Mouse (Mus musculus) right cerebral cortex, adult 2 months (tissue): ENCODE data around the gene Galnt4.

Experiments used
- DNase-seq, 2 experiments: peaks; one replicate each; pipeline ENCODE4 v3.0.0; 2021 to 2022; ENCODE audit warnings: low spot score in 2 of 2

Galnt4 gene

DNA sequence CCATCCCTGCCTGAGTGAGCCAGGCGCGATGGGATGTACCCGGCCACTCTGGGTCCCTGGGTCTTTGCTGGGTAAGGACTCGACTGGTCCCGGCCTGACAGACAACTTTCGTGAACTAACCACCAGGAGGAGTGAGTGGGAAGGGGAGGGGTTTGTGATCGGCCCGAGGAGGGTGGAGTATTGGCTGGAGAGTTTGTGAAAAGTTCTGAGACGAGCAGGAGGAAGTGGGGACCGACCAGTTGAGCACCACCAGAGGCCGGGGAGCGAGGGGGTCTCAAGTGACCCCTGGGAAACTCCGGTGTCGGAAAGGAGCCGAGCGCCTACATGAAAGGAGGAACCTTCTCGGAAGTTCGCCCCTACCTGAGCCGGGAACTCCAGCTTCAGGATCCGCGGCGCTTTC is at the start of gene Galnt4:
Gene Galnt4, plus strand, starts transcription at position 196 of the 400 bp plus-strand sequence.
- peak; percentile 49 to 56 for DNase-seq

GRCm38 (mm10) chr10:99060588-99060987 is 47.4 kb upstream of the Galnt4 start:
- no peak for DNase-seq

- DNase-seq = no peak
These were observed 46.5 kb upstream of the Galnt4 start for GRCm38 (mm10) chr10:99061418-99061817.

DNA sequence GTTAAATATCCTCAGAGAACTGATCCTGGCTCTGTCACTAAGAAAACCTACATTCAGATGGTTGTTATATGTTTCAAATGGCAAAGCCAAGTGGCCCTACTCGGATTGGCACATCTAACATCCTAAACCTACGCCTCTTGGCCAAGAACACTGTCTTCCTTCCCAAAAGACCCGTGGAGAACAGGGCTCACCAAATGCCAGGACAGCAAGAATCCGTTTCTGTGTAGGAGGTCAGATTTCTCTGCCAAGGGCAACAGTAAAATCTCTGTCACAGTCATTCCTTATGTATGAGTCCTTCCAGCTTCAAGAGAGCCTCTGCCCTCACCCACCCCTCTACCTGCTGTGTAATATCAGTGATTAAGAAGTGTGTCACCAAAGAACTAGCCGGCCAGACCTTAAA is 45.4 kb upstream of the Galnt4 start:
- DNase-seq = no peak

DNA sequence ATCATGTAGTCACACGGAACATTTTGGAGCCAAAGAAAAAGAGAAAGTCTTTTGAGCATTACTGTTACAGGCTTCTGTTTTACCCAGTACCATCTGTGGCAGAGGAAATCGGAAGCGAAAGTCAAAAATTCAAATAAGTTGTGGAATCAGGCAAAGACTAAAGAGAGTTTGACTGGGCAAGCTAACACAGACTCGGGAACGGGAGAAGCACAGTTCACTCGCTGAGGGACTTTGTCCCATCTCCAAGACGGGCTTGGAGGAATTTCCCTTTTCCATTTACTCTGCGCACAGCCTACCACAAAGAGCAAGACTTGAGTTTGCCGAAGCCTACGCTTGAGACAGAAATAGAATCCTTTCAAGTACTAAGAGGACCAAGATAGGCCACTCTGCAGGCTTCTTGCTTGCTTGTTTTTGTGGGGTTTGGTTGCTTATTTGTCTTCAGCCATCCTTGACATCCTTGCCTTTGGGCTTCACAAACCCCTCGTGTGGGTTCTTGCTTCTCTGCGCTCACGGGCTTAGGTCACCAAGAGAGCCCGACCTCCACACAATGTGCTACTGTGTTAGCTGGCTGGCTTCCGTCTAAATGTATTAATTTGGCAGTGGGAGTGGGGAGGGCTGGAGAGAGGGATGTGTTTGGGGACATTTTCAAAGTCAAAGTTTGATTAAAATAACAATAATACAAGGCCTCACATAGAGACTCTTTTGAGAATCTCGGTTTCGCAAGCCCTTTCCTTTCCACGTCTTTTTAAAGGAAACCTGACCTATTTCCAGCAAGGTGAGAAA is 31.7 kb upstream of the Galnt4 start:
- DNase-seq = peak; percentile 35 to 54

DNA sequence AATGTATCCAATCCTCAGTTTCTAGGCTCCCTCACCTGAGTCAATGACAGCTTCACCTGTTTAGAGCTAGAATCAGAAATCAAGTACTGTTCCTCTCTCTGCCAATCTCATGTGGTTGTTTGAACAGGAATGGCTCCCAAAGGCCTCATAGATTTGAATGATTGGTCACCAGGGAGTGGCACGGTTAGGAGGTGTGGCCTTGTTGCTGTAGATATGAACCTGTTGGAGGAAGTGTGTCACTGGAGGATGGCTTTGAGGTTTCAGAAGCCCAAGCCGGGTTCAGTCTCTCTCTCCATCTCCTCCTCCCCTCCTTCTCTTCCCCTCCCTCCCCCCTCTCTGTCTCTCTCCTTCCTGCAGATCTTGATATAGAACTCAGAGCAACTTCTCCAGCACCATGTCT is 29.3 kb upstream of the Galnt4 start:
- no peak for DNase-seq

GRCm38 (mm10) chr10:99081569-99081990 is 26.4 kb upstream of the Galnt4 start:
- peak; percentile 69 to 78 for DNase-seq

GRCm38 (mm10) chr10:99083431-99084003 is 24.4 kb upstream of the Galnt4 start:
- DNase-seq = no peak

DNA sequence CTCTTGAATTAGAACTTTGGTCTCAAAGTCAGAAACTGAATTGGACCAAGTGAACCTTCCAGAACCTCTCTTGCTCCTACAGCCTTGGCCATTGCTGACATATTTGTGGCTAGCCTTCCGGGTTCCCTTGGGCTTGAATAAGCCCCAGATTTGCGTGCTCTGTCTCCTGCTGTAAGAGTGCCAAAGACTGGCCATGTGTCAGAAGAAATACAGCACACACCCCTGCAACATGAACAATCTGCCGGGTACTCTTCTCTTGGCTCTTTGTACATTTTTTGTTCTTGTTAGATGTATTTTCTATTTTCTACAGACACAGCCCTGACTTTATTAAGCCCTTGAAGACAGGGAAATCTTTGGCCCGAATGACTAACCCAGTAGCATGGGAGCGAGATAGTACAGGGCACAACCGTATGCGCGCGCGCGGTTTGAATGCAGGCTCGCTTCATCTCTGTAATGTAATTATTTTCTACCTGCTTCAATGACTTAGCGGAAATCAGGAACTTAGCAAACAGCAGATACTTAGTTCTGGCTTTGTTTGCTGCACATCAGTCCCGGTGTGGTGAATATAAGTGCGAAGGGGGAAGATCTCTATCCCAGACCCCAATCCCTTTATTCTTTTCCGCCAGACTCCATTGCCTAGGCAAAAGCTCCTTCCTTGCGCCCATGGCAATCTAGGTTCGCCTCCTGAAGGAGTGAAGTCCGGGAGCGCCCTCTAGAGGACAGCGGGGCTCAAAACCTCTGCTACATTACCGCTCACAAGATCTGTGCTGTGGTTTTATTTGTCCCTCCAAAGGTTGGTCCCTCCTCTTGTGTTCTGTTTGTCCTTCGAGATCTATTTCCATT is 23.3 kb upstream of the Galnt4 start:
- DNase-seq = peak; percentile 93 to 95

DNA sequence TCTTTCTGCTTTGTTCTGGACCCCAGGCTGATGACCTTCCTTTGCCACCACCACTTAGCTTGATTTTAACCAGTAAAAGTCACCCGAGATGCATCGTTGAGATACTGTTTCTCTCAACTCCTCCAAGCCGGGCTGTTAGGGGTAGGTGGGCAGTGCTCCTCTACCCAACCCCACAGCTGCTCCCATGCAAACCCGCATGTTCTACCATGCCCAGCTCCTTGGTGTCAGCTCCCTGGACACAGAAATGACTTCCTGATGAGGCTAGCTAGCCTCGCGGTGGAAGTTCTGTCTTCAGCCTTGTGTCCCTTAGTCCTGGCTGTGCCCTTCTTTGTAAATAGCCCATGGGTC is 22.7 kb upstream of the Galnt4 start:
- DNase-seq = no peak

- no peak for DNase-seq
These were observed 21.9 kb upstream of the Galnt4 start for GRCm38 (mm10) chr10:99086029-99086428.

- no peak for DNase-seq
These were observed 18.1 kb upstream of the Galnt4 start for GRCm38 (mm10) chr10:99089906-99090305.

GRCm38 (mm10) chr10:99093364-99093763 is 14.6 kb upstream of the Galnt4 start:
- no peak for DNase-seq

GRCm38 (mm10) chr10:99095114-99095513 is 12.8 kb upstream of the Galnt4 start:
- DNase-seq = no peak

DNA sequence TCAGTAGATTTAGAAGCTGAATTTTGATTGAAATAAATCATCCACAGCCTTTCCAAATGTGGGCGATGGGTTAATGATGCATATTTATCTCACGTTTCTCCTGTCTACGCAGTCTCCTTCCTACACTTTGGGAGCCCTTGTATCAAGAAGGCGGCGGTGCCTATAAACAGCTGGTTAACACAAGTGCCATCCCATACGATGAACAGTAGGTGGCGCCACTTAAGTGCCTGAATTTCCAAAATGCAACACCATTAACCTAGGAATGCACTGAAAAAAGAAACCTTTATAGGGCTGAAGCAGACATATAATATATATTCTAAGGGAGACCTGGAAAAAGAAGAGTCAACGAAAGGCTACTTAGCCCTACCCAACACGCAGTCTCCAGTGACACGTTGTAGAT is 10.6 kb upstream of the Galnt4 start:
- peak; percentile 59 to 79 for DNase-seq

DNA sequence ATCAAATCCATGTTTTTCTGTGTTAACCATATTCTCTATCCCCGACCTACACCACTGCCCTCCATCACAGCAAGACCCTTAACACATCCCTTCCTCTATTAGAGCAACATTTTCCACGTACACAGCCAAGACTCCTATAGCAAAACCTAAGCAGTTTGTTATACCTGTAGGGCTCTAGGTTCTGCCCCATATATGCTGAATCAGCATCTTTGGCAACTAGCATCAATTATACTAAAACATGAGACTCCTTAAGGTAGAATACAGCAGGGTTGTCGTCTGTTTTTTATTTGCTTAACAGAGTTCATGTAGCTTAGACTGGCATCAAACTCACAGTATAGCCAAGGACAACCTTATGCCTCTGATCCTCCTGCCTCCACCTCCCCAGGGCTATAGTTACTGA is 2.4 kb upstream of the Galnt4 start:
- no peak for DNase-seq

DNA sequence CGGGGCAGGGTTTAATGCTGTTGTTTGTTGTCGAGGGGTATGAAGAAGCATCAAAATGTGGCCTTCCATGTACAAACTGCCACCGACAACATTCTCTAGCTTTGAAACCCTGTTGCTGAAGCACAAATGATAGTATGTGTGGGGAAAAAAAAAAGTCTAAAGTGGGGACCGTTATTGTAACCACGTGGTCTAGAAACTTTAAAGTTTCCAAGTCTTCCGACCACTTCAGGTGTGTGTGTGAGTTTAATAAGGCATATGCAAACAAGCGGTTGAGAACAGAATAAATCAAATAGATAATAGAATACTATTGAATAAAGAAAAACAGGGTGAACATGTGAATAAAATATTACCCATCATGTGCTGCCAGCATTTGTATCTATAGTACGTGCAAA is 1.7 kb upstream of the Galnt4 start:
- no peak for DNase-seq

- peak; percentile 76 to 84 for DNase-seq
These were observed 992 bp upstream of the Galnt4 start, which contains the start of gene Poc1b for GRCm38 (mm10) chr10:99106703-99107631. Gene Poc1b (plus strand): TSS chr10:99107036.

DNA sequence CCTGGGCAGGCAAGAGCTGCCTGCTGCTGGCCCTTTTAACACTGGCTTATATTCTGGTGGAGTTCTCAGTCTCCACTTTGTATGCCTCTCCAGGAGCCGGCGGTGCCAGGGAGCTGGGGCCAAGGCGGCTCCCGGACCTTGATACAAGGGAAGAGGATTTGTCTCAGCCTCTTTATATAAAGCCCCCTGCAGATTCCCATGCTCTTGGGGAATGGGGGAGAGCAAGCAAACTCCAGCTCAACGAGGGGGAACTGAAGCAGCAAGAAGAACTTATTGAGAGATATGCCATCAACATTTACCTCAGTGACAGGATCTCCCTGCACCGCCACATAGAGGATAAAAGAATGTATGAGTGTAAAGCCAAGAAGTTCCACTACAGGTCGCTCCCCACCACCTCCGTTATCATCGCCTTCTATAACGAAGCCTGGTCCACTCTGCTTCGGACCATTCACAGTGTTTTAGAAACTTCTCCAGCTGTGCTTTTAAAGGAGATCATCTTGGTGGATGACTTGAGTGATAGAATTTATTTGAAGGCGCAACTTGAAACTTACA is 548 bp downstream of the Galnt4 start:
- no peak for DNase-seq

- no peak for DNase-seq
These were observed 5.6 kb downstream of the Galnt4 start for GRCm38 (mm10) chr10:99113533-99113932.

DNA sequence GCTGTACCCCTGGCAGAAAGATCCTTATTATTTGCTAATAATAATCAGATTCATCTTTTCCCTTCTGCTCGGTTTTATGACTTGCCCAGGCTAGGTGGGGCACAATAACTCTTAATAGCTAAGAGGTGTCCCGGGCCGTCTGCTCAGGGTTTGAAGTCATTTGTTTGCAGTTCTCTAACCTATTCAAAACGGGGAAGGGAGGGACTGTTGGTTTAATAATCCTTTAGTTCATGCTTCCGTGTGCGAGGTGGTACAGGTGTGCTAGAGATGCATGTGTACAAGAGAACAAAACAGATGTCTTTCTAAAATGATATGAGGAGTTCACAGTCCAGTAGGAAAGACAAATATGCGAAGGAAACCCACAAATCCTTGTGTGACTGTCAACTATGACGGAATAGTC is 6.3 kb downstream of the Galnt4 start:
- no peak for DNase-seq
